Mouse (Mus musculus): ENCODE results near the gene Otub1. TPM values are rescaled to one million over a fixed set of nuclear protein-coding genes. Genes with fewer than 3 reads are reported as not detected.
A peak's percentile ranks its signal among the peaks of the same experiment; 100 is the strongest.

The Otub1 gene
- polyA plus RNA-seq, 1 experiment from 2014 or later = 250 TPM

DNA sequence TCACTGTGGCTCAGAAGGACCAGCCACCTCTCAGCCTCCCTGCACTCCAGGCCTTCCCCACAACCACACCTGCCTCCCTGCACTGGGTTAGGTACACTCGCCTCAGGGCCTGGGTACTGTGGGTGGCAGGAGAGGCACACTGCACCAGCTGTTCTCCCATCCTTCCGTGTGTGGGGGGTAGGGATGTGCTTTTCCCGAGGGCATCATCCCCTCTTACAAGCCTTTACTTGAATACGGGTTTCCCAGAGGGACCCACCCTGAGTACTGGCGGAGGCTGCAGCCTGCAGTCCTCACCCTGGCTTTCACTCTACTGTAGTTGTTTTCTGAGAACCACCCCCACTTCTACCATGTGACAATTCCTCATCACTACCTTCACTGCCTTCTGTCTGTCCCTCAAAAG is 19.0 kb downstream of the Otub1 start:
- no peak for ATAC-seq (ENCODE audit: low FRiP score)
- Histone ChIP-seq H3K4me3 (ENCODE audit: low read depth, low read length) (no peak overlapping the region), H3K9ac (ENCODE audit: low read depth, low read length) (no peak overlapping the region), H3K4me1 (replicated peaks; ENCODE audit: control insufficient read depth, insufficient read depth, low read length) (peaks cover 14% of the 10 kb centered on the region), H3K36me3 (ENCODE audit: control insufficient read depth, insufficient read depth, low read length) (no peaks in the 10 kb centered on the region), H3K27ac (ENCODE audit: low read depth, low read length) (peak overlapping the region; percentile 21; the same call in 1 of the 2 replicates), H3K9me3 (ENCODE audit: control insufficient read depth, low read length) (no peaks in the 10 kb centered on the region), H3K27me3 (ENCODE audit: control insufficient read depth, insufficient read depth, low read length) (peaks cover 12% of the 10 kb centered on the region), H3K4me2 (replicated peaks; ENCODE audit: low read depth, low read length) (no peak overlapping the region)
- DNase-seq (ENCODE audit: low spot score) = no peak
- WGBS = 50% methylated on average over 5 of the region's 5 CpGs

DNA sequence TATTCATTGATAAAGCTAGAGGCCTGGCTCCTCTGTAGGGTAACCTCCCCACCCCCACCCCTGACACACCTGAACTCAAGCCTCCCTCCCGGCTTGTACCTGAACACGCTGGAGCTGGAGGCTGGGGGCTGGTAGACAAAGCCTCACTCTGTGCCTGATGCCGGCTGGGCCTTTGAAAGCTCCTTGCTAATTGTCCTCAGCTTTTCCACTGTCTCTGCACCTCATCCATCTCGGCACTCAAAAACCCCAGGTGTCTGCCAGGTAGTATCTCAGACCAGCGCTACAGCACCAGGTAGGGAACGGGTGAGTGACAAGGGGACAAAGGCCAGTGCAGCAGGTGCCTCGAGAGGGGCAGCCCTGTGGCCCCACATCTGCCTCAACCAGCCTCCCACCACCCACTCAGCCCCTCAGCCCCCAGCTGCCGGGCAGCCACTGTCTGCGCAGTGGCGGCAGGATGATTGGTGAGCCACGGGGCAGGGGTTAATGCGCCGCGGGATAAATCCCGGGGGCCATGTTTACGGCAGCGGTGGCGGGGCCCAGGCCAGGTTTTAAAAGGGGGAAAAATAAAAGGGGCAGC is 20.3 kb downstream of the Otub1 start:
- Histone ChIP-seq H3K4me2 (replicated peaks; ENCODE audit: low read depth, low read length) (peak overlapping the region; percentile 19), H3K4me3 (ENCODE audit: low read depth, low read length) (no peak overlapping the region), H3K27me3 (ENCODE audit: control insufficient read depth, insufficient read depth, low read length) (peaks cover 18% of the 10 kb centered on the region), H3K9ac (ENCODE audit: low read depth, low read length) (peak overlapping the region; percentile 19; the same call in 1 of the 2 replicates), H3K36me3 (ENCODE audit: control insufficient read depth, insufficient read depth, low read length) (no peaks in the 10 kb centered on the region), H3K4me1 (replicated peaks; ENCODE audit: control insufficient read depth, insufficient read depth, low read length) (peaks cover 16% of the 10 kb centered on the region), H3K27ac (ENCODE audit: low read depth, low read length) (peak overlapping the region; percentile 33; the same call in 1 of the 2 replicates), H3K9me3 (ENCODE audit: control insufficient read depth, low read length) (no peaks in the 10 kb centered on the region)
- DNase-seq (ENCODE audit: low spot score) (peak; percentile 66), ATAC-seq (ENCODE audit: low FRiP score) (peak; percentile 72)
- 4% methylated on average over 18 of the region's 18 CpGs for WGBS

DNA sequence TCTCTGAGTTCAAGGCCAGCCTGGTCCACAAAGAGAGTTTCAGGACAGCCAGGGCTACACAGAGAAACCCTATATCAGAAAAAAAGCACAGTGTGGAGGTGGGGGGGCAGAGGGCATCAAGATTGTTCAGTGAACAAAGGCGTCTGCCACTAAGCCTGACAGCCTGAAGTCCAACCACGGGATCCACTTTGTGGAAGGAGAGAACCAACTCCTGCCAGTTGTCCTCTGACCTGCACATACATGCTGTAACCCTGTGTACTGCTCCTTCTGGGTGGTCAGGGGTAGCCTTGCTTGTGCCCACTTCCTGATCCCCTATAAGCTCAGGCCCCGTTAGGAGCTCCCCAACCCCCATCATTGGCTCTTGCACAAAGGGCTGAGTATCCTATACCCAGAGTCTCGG is 21.1 kb downstream of the Otub1 start:
- H3K4me1 ChIP-seq (replicated peaks; ENCODE audit: control insufficient read depth, insufficient read depth, low read length) = peaks cover 16% of the 10 kb centered on the region
- no peaks in the 10 kb centered on the region for H3K36me3 ChIP-seq (ENCODE audit: control insufficient read depth, insufficient read depth, low read length)
- no peaks in the 10 kb centered on the region for H3K9me3 ChIP-seq (ENCODE audit: control insufficient read depth, low read length)
- H3K27ac ChIP-seq (ENCODE audit: low read depth, low read length) = no peak overlapping the region
- ATAC-seq (ENCODE audit: low FRiP score) (no peak), DNase-seq (ENCODE audit: low spot score) (no peak)
- WGBS = 23% methylated on average over 4 of the region's 4 CpGs
- H3K27me3 ChIP-seq (ENCODE audit: control insufficient read depth, insufficient read depth, low read length) = peaks cover 18% of the 10 kb centered on the region
- 0 out of 2 replicates have a peak overlapping the region, but pooled peaks have one; percentile 7 for H3K4me2 ChIP-seq (replicated peaks; ENCODE audit: low read depth, low read length)
- no peak overlapping the region for H3K4me3 ChIP-seq (ENCODE audit: low read depth, low read length)
- H3K9ac ChIP-seq (ENCODE audit: low read depth, low read length) = no peak overlapping the region

GRCm38 (mm10) chr19:7183419-7183818 is 22.7 kb downstream of the Otub1 start:
- Histone ChIP-seq H3K9me3 (ENCODE audit: control insufficient read depth, low read length) (no peaks in the 10 kb centered on the region), H3K4me1 (replicated peaks; ENCODE audit: control insufficient read depth, insufficient read depth, low read length) (peaks cover 16% of the 10 kb centered on the region), H3K27me3 (ENCODE audit: control insufficient read depth, insufficient read depth, low read length) (peaks cover 18% of the 10 kb centered on the region), H3K9ac (ENCODE audit: low read depth, low read length) (no peak overlapping the region), H3K27ac (ENCODE audit: low read depth, low read length) (no peak overlapping the region), H3K36me3 (ENCODE audit: control insufficient read depth, insufficient read depth, low read length) (no peaks in the 10 kb centered on the region), H3K4me3 (ENCODE audit: low read depth, low read length) (no peak overlapping the region), H3K4me2 (replicated peaks; ENCODE audit: low read depth, low read length) (no peak overlapping the region)
- 56% methylated on average over 11 of the region's 11 CpGs for WGBS
- DNase-seq (ENCODE audit: low spot score) = no peak
- no peak for ATAC-seq (ENCODE audit: low FRiP score)

- H3K27ac ChIP-seq (ENCODE audit: low read depth, low read length) = no peak overlapping the region
- DNase-seq (ENCODE audit: low spot score) (peak; percentile 35), ATAC-seq (ENCODE audit: low FRiP score) (no peak)
- no peak overlapping the region for H3K4me3 ChIP-seq (ENCODE audit: low read depth, low read length)
- no peaks in the 10 kb centered on the region for H3K9me3 ChIP-seq (ENCODE audit: control insufficient read depth, low read length)
- 0 out of 2 replicates have a peak overlapping the region, but pooled peaks have one; percentile 11 for H3K4me2 ChIP-seq (replicated peaks; ENCODE audit: low read depth, low read length)
- H3K9ac ChIP-seq (ENCODE audit: low read depth, low read length) = no peak overlapping the region
- H3K4me1 ChIP-seq (replicated peaks; ENCODE audit: control insufficient read depth, insufficient read depth, low read length) = peaks cover 21% of the 10 kb centered on the region
- H3K36me3 ChIP-seq (ENCODE audit: control insufficient read depth, insufficient read depth, low read length) = no peaks in the 10 kb centered on the region
- H3K27me3 ChIP-seq (ENCODE audit: control insufficient read depth, insufficient read depth, low read length) = peaks cover 18% of the 10 kb centered on the region
- 11% methylated on average over 23 of the region's 23 CpGs for WGBS
Measured at GRCm38 (mm10) chr19:7182273-7182949, 23.7 kb downstream of the Otub1 start.

- no peak for ATAC-seq (ENCODE audit: low FRiP score)
- peaks cover 21% of the 10 kb centered on the region for H3K4me1 ChIP-seq (replicated peaks; ENCODE audit: control insufficient read depth, insufficient read depth, low read length)
- H3K27me3 ChIP-seq (ENCODE audit: control insufficient read depth, insufficient read depth, low read length) = peaks cover 18% of the 10 kb centered on the region
Measured at GRCm38 (mm10) chr19:7181496-7181895, 24.6 kb downstream of the Otub1 start.

GRCm38 (mm10) chr19:7180756-7181405 is 25.2 kb downstream of the Otub1 start:
- no peaks in the 10 kb centered on the region for H3K9me3 ChIP-seq (ENCODE audit: control insufficient read depth, low read length)
- no peaks in the 10 kb centered on the region for H3K36me3 ChIP-seq (ENCODE audit: control insufficient read depth, insufficient read depth, low read length)
- peaks cover 18% of the 10 kb centered on the region for H3K27me3 ChIP-seq (ENCODE audit: control insufficient read depth, insufficient read depth, low read length)
- no peak overlapping the region for H3K27ac ChIP-seq (ENCODE audit: low read depth, low read length)
- no peak overlapping the region for H3K4me3 ChIP-seq (ENCODE audit: low read depth, low read length)
- no peak for ATAC-seq (ENCODE audit: low FRiP score)
- H3K4me2 ChIP-seq (replicated peaks; ENCODE audit: low read depth, low read length) = no peak overlapping the region
- WGBS = 78% methylated on average over 8 of the region's 8 CpGs
- H3K9ac ChIP-seq (ENCODE audit: low read depth, low read length) = no peak overlapping the region
- DNase-seq (ENCODE audit: low spot score) = no peak
- H3K4me1 ChIP-seq (replicated peaks; ENCODE audit: control insufficient read depth, insufficient read depth, low read length) = peaks cover 22% of the 10 kb centered on the region

More at GRCm38 (mm10) chr19:7181496-7181895, 24.6 kb downstream of the Otub1 start:
- no peak overlapping the region for H3K4me3 ChIP-seq (ENCODE audit: low read depth, low read length)
- 66% methylated on average over 7 of the region's 7 CpGs for WGBS
- no peak overlapping the region for H3K4me2 ChIP-seq (replicated peaks; ENCODE audit: low read depth, low read length)
- DNase-seq (ENCODE audit: low spot score) = no peak
- H3K9me3 ChIP-seq (ENCODE audit: control insufficient read depth, low read length) = no peaks in the 10 kb centered on the region
- no peaks in the 10 kb centered on the region for H3K36me3 ChIP-seq (ENCODE audit: control insufficient read depth, insufficient read depth, low read length)
- H3K9ac ChIP-seq (ENCODE audit: low read depth, low read length) = no peak overlapping the region
- no peak overlapping the region for H3K27ac ChIP-seq (ENCODE audit: low read depth, low read length)

GRCm38 (mm10) chr19:7178841-7179452 is 27.2 kb downstream of the Otub1 start:
- Histone ChIP-seq H3K4me2 (replicated peaks; ENCODE audit: low read depth, low read length) (no peak overlapping the region), H3K4me3 (ENCODE audit: low read depth, low read length) (no peak overlapping the region), H3K27me3 (ENCODE audit: control insufficient read depth, insufficient read depth, low read length) (peaks cover 16% of the 10 kb centered on the region), H3K9ac (ENCODE audit: low read depth, low read length) (no peak overlapping the region), H3K9me3 (ENCODE audit: control insufficient read depth, low read length) (no peaks in the 10 kb centered on the region), H3K27ac (ENCODE audit: low read depth, low read length) (no peak overlapping the region), H3K4me1 (replicated peaks; ENCODE audit: control insufficient read depth, insufficient read depth, low read length) (peaks cover 19% of the 10 kb centered on the region), H3K36me3 (ENCODE audit: control insufficient read depth, insufficient read depth, low read length) (no peaks in the 10 kb centered on the region)
- 37% methylated on average over 3 of the region's 3 CpGs for WGBS
- no peak for ATAC-seq (ENCODE audit: low FRiP score)
- no peak for DNase-seq (ENCODE audit: low spot score)
